Mouse (Mus musculus) heart, postnatal 0 days (tissue): Measurements from ENCODE around the gene Stk11.

Source experiments
- CTCF ChIP-seq: IDR thresholded peaks from 2 replicates; pipeline ENCODE4 v1.5.1; 2016; ENCODE audit warnings: antibody characterized with exemption, control low read depth, low read depth
- EP300 ChIP-seq: IDR thresholded peaks from 2 replicates; pipeline ENCODE4 v1.6.1; 2016; ENCODE audit warnings: antibody characterized with exemption, low read depth

DNA sequence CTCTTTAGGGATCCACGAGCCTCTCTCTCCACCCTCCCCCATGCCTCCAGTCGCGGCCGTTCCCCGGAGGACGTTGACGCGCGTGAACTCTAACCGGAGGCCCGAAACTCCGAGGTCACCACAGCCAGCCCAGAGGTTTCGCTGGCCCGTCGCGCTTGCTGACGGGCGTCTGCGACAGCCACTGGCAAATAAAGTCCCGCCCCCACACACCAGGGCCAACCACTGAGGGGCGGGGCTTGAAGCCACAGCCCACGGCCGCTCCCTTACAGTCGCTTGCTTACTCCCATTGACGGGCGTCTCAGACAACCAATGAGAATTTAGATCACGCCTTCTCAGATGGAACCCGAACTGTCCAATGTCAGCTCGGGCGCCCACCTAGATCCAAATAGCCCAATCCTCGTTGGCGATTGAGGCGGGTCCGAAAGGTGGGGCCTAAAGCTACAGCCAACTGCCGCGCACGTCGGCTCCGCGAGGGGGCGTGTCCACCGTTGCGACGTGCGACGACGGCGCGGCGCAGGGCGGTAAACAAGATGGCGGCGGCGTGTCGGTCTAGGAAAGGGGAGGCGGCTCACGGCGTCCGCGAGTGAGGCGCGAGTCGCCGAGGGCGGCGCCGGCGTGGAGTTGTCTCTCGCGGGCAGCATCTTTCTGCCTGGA is at the start of gene Stk11:
- peak; percentile 23; the same call in 1 of the 2 replicates for TF ChIP-seq CTCF
- TF ChIP-seq EP300: peak; percentile 72; the same call in 1 of the 2 replicates
